Mouse (Mus musculus): ENCODE measurements around the gene Tnni3. TPM values are rescaled to one million over a fixed set of nuclear protein-coding genes. Genes with fewer than 3 reads are reported as not detected.
A peak's percentile ranks its signal among the peaks of the same experiment; 100 is the strongest.

Tnni3 gene
- polyA plus RNA-seq, 1 experiment from 2014 or later: 2.2 TPM

- Histone ChIP-seq H3K9ac (no peak overlapping the region), H3K4me3 (no peak overlapping the region), H3K36me3 (no peaks in the 10 kb centered on the region), H3K4me2 (replicated peaks) (no peak overlapping the region), H3K27me3 (peaks cover 5% of the 10 kb centered on the region), H3K9me3 (replicated peaks) (no peaks in the 10 kb centered on the region), H3K4me1 (peaks cover 18% of the 10 kb centered on the region), H3K27ac (no peak overlapping the region)
- WGBS: 81% methylated on average over 5 of the region's 5 CpGs
- ATAC-seq (ENCODE audit: low FRiP score): no peak
Measured at GRCm38 (mm10) chr7:4503858-4504257, 20.2 kb downstream of the Tnni3 start.

- 89% methylated on average over 4 of the region's 4 CpGs for WGBS
- Histone ChIP-seq H3K9me3 (replicated peaks) (no peaks in the 10 kb centered on the region), H3K27me3 (no peaks in the 10 kb centered on the region), H3K27ac (no peak overlapping the region), H3K36me3 (no peaks in the 10 kb centered on the region), H3K4me1 (peaks cover 26% of the 10 kb centered on the region), H3K4me3 (no peak overlapping the region), H3K9ac (no peak overlapping the region), H3K4me2 (replicated peaks) (no peak overlapping the region; the same call in 1 of the 2 replicates)
- ATAC-seq (ENCODE audit: low FRiP score): no peak
Measured at GRCm38 (mm10) chr7:4503100-4503499, 20.9 kb downstream of the Tnni3 start.

- H3K4me2 ChIP-seq (replicated peaks): peak overlapping the region; percentile 89
- H3K9me3 ChIP-seq (replicated peaks): no peaks in the 10 kb centered on the region
- WGBS: 12% methylated on average over 14 of the region's 14 CpGs
- H3K27ac ChIP-seq: no peak overlapping the region
- H3K27me3 ChIP-seq: no peaks in the 10 kb centered on the region
- peaks cover 31% of the 10 kb centered on the region for H3K4me1 ChIP-seq
- peak; percentile 9; the same call in 1 of the 2 replicates for ATAC-seq (ENCODE audit: low FRiP score)
- peak overlapping the region; percentile 97 for H3K9ac ChIP-seq
- 0 out of 2 replicates have a peak, but pooled peaks cover under 1% of the 10 kb centered on the region for H3K36me3 ChIP-seq
- H3K4me3 ChIP-seq: peak overlapping the region; percentile 97
Measured at GRCm38 (mm10) chr7:4502421-4503090, 21.5 kb downstream of the Tnni3 start.

- peak within 1 kb of the TSS; percentile 97 for H3K9ac ChIP-seq
- H3K4me3 ChIP-seq: peak within 1 kb of the TSS; percentile 97
- H3K9me3 ChIP-seq (replicated peaks): no peaks in the 10 kb centered on the region
- H3K36me3 ChIP-seq: peaks cover 8% of the 10 kb centered on the region; the same call in 1 of the 2 replicates
- peak within 1 kb of the TSS; percentile 89 for H3K4me2 ChIP-seq (replicated peaks)
- peaks cover 38% of the 10 kb centered on the region for H3K4me1 ChIP-seq
- peak within 1 kb of the TSS; percentile 88 for H3K27ac ChIP-seq
- peak; percentile 92 for ATAC-seq (ENCODE audit: low FRiP score)
- H3K27me3 ChIP-seq: no peaks in the 10 kb centered on the region
- WGBS: under 1% methylated on average over 58 of the region's 62 CpGs
Measured at GRCm38 (mm10) chr7:4501558-4502397, 22.3 kb downstream of the Tnni3 start, which contains the start of gene Ppp1r12c. Gene Ppp1r12c (minus strand): TSS chr7:4501680.

GRCm38 (mm10) chr7:4500892-4501471, 23.0 kb downstream of the Tnni3 start:
- peak overlapping the region; percentile 89 for H3K4me2 ChIP-seq (replicated peaks)
- under 1% methylated on average over 40 of the region's 52 CpGs for WGBS
- H3K4me1 ChIP-seq: peaks cover 38% of the 10 kb centered on the region
- H3K27me3 ChIP-seq: no peaks in the 10 kb centered on the region
- H3K27ac ChIP-seq: peak overlapping the region; percentile 88
- H3K36me3 ChIP-seq: peaks cover 15% of the 10 kb centered on the region
- ATAC-seq (ENCODE audit: low FRiP score): peak; percentile 41
- H3K9me3 ChIP-seq (replicated peaks): no peaks in the 10 kb centered on the region
- peak overlapping the region; percentile 97 for H3K9ac ChIP-seq
- peak overlapping the region; percentile 97 for H3K4me3 ChIP-seq

GRCm38 (mm10) chr7:4499034-4499433, 25.0 kb downstream of the Tnni3 start:
- Histone ChIP-seq H3K4me1 (peaks cover 38% of the 10 kb centered on the region), H3K4me3 (no peak overlapping the region), H3K9ac (peak overlapping the region; percentile 97; the same call in 1 of the 2 replicates), H3K27ac (no peak overlapping the region), H3K4me2 (replicated peaks) (peak overlapping the region; percentile 89), H3K27me3 (no peaks in the 10 kb centered on the region), H3K36me3 (peaks cover 30% of the 10 kb centered on the region), H3K9me3 (replicated peaks) (no peaks in the 10 kb centered on the region)
- 92% methylated on average over 4 of the region's 4 CpGs for WGBS
- no peak for ATAC-seq (ENCODE audit: low FRiP score)

GRCm38 (mm10) chr7:4498251-4498650, 25.8 kb downstream of the Tnni3 start:
- Histone ChIP-seq H3K27me3 (no peaks in the 10 kb centered on the region), H3K27ac (0 out of 2 replicates have a peak overlapping the region, but pooled peaks have one; percentile 7), H3K4me3 (no peak overlapping the region), H3K36me3 (peaks cover 37% of the 10 kb centered on the region), H3K9ac (0 out of 2 replicates have a peak overlapping the region, but pooled peaks have one; percentile 23), H3K4me2 (replicated peaks) (peak overlapping the region; percentile 89), H3K9me3 (replicated peaks) (no peaks in the 10 kb centered on the region), H3K4me1 (peaks cover 38% of the 10 kb centered on the region)
- 11% methylated on average over 9 of the region's 9 CpGs for WGBS
- peak; percentile 39 for ATAC-seq (ENCODE audit: low FRiP score)

GRCm38 (mm10) chr7:4497271-4497903, 26.6 kb downstream of the Tnni3 start:
- Histone ChIP-seq H3K4me2 (replicated peaks) (no peak overlapping the region), H3K27me3 (no peaks in the 10 kb centered on the region), H3K4me3 (no peak overlapping the region), H3K9ac (no peak overlapping the region), H3K9me3 (replicated peaks) (no peaks in the 10 kb centered on the region), H3K27ac (no peak overlapping the region), H3K4me1 (peaks cover 38% of the 10 kb centered on the region), H3K36me3 (peaks cover 45% of the 10 kb centered on the region)
- WGBS: 94% methylated on average over 9 of the region's 9 CpGs
- ATAC-seq (ENCODE audit: low FRiP score): no peak

- WGBS: 94% methylated on average over 3 of the region's 3 CpGs
- Histone ChIP-seq H3K4me3 (no peak overlapping the region), H3K36me3 (peaks cover 52% of the 10 kb centered on the region)
Measured at GRCm38 (mm10) chr7:4496468-4496867, 27.6 kb downstream of the Tnni3 start.

GRCm38 (mm10) chr7:4493991-4494390, 30.0 kb downstream of the Tnni3 start:
- H3K4me2 ChIP-seq (replicated peaks): no peak overlapping the region
- H3K36me3 ChIP-seq: peaks cover 68% of the 10 kb centered on the region
- H3K9ac ChIP-seq: no peak overlapping the region
- no peak overlapping the region for H3K27ac ChIP-seq
- H3K9me3 ChIP-seq (replicated peaks): no peaks in the 10 kb centered on the region
- WGBS: 81% methylated on average over 1 of the region's 1 CpGs
- peaks cover 21% of the 10 kb centered on the region for H3K4me1 ChIP-seq
- ATAC-seq (ENCODE audit: low FRiP score): no peak
- no peaks in the 10 kb centered on the region for H3K27me3 ChIP-seq
- H3K4me3 ChIP-seq: no peak overlapping the region

More at GRCm38 (mm10) chr7:4496468-4496867, 27.6 kb downstream of the Tnni3 start:
- Histone ChIP-seq H3K27me3 (no peaks in the 10 kb centered on the region), H3K9me3 (replicated peaks) (no peaks in the 10 kb centered on the region), H3K4me2 (replicated peaks) (no peak overlapping the region), H3K4me1 (peaks cover 38% of the 10 kb centered on the region), H3K9ac (no peak overlapping the region), H3K27ac (no peak overlapping the region)
- ATAC-seq (ENCODE audit: low FRiP score): no peak

GRCm38 (mm10) chr7:4492284-4493224, 31.5 kb downstream of the Tnni3 start:
- 87% methylated on average over 13 of the region's 13 CpGs for WGBS
- Histone ChIP-seq H3K36me3 (peaks cover 73% of the 10 kb centered on the region), H3K9ac (no peak overlapping the region), H3K27ac (no peak overlapping the region), H3K27me3 (no peaks in the 10 kb centered on the region), H3K4me1 (peaks cover 7% of the 10 kb centered on the region), H3K4me3 (no peak overlapping the region; the same call in 1 of the 2 replicates), H3K4me2 (replicated peaks) (no peak overlapping the region), H3K9me3 (replicated peaks) (no peaks in the 10 kb centered on the region)
- ATAC-seq (ENCODE audit: low FRiP score): no peak

Data from hindbrain, embryonic 12.5 days (tissue).